Mouse (Mus musculus): ENCODE data around the gene Rsrc1. TPM values are rescaled to one million over a fixed set of nuclear protein-coding genes. Genes with fewer than 3 reads are reported as not detected.

The Rsrc1 gene
- polyA plus RNA-seq, 1 experiment: 57.4 TPM

GRCm38 (mm10) chr3:66976889-66977615 is 4.1 kb upstream of the Rsrc1 start:
- Histone ChIP-seq H3K27me3 (ENCODE audit: control insufficient read depth, insufficient read depth, low read length, poor library complexity, severe bottlenecking) (peaks cover 50% of the 10 kb centered on the region), H3K27ac (ENCODE audit: insufficient read depth, low read length) (no peak overlapping the region), H3K36me3 (ENCODE audit: control insufficient read depth, insufficient read depth, low read length, poor library complexity, severe bottlenecking) (no peaks in the 10 kb centered on the region), H3K4me1 (ENCODE audit: control insufficient read depth, insufficient read depth, low read length) (no peaks in the 10 kb centered on the region), H3K4me3 (ENCODE audit: low read depth, low read length) (no peak overlapping the region), H3K9me3 (replicated peaks; ENCODE audit: control insufficient read depth, insufficient read depth, low read length, poor library complexity, severe bottlenecking) (no peaks in the 10 kb centered on the region), H3K9ac (ENCODE audit: low read depth, poor library complexity, severe bottlenecking) (no peak overlapping the region)
- TF ChIP-seq EP300 (IDR thresholded peaks at IDR 0.05; ENCODE audit: insufficient read depth, low read depth, low read length) (no peak), CTCF (IDR thresholded peaks at IDR 0.05; ENCODE audit: low read depth, low read length) (no peak), POLR2A (IDR thresholded peaks at IDR 0.05; ENCODE audit: insufficient read depth, low read length) (no peak)

GRCm38 (mm10) chr3:66977811-66978456 is 3.3 kb upstream of the Rsrc1 start:
- Histone ChIP-seq H3K9ac (ENCODE audit: low read depth, poor library complexity, severe bottlenecking) (no peak overlapping the region), H3K27me3 (ENCODE audit: control insufficient read depth, insufficient read depth, low read length, poor library complexity, severe bottlenecking) (peaks cover 50% of the 10 kb centered on the region), H3K4me3 (ENCODE audit: low read depth, low read length) (no peak overlapping the region), H3K27ac (ENCODE audit: insufficient read depth, low read length) (no peak overlapping the region), H3K9me3 (replicated peaks; ENCODE audit: control insufficient read depth, insufficient read depth, low read length, poor library complexity, severe bottlenecking) (no peaks in the 10 kb centered on the region), H3K36me3 (ENCODE audit: control insufficient read depth, insufficient read depth, low read length, poor library complexity, severe bottlenecking) (no peaks in the 10 kb centered on the region), H3K4me1 (ENCODE audit: control insufficient read depth, insufficient read depth, low read length) (no peaks in the 10 kb centered on the region)
- TF ChIP-seq POLR2A (IDR thresholded peaks at IDR 0.05; ENCODE audit: insufficient read depth, low read length) (no peak), EP300 (IDR thresholded peaks at IDR 0.05; ENCODE audit: insufficient read depth, low read depth, low read length) (no peak), CTCF (IDR thresholded peaks at IDR 0.05; ENCODE audit: low read depth, low read length) (no peak)

- Histone ChIP-seq H3K27me3 (ENCODE audit: control insufficient read depth, insufficient read depth, low read length, poor library complexity, severe bottlenecking) (peaks cover 45% of the 10 kb centered on the region), H3K9me3 (replicated peaks; ENCODE audit: control insufficient read depth, insufficient read depth, low read length, poor library complexity, severe bottlenecking) (no peaks in the 10 kb centered on the region), H3K4me3 (ENCODE audit: low read depth, low read length) (peak overlapping the region; percentile 14; the same call in 1 of the 2 replicates), H3K9ac (ENCODE audit: low read depth, poor library complexity, severe bottlenecking) (no peak overlapping the region), H3K27ac (ENCODE audit: insufficient read depth, low read length) (no peak overlapping the region), H3K4me1 (ENCODE audit: control insufficient read depth, insufficient read depth, low read length) (no peaks in the 10 kb centered on the region), H3K36me3 (ENCODE audit: control insufficient read depth, insufficient read depth, low read length, poor library complexity, severe bottlenecking) (no peaks in the 10 kb centered on the region)
- TF ChIP-seq POLR2A (IDR thresholded peaks at IDR 0.05; ENCODE audit: insufficient read depth, low read length) (no peak), EP300 (IDR thresholded peaks at IDR 0.05; ENCODE audit: insufficient read depth, low read depth, low read length) (no peak), CTCF (IDR thresholded peaks at IDR 0.05; ENCODE audit: low read depth, low read length) (no peak)
These were observed 2.5 kb upstream of the Rsrc1 start for GRCm38 (mm10) chr3:66978457-66979381.

- Histone ChIP-seq H3K27ac (ENCODE audit: insufficient read depth, low read length) (no peak overlapping the region), H3K27me3 (ENCODE audit: control insufficient read depth, insufficient read depth, low read length, poor library complexity, severe bottlenecking) (peaks cover 44% of the 10 kb centered on the region), H3K9me3 (replicated peaks; ENCODE audit: control insufficient read depth, insufficient read depth, low read length, poor library complexity, severe bottlenecking) (no peaks in the 10 kb centered on the region), H3K4me1 (ENCODE audit: control insufficient read depth, insufficient read depth, low read length) (no peaks in the 10 kb centered on the region), H3K4me3 (ENCODE audit: low read depth, low read length) (no peak overlapping the region), H3K9ac (ENCODE audit: low read depth, poor library complexity, severe bottlenecking) (no peak overlapping the region), H3K36me3 (ENCODE audit: control insufficient read depth, insufficient read depth, low read length, poor library complexity, severe bottlenecking) (no peaks in the 10 kb centered on the region)
- no peak for TF ChIP-seq POLR2A (IDR thresholded peaks at IDR 0.05; ENCODE audit: insufficient read depth, low read length)
- no peak for TF ChIP-seq EP300 (IDR thresholded peaks at IDR 0.05; ENCODE audit: insufficient read depth, low read depth, low read length)
- TF ChIP-seq CTCF (IDR thresholded peaks at IDR 0.05; ENCODE audit: low read depth, low read length): no peak
These were observed 1.7 kb upstream of the Rsrc1 start for GRCm38 (mm10) chr3:66979491-66979890.

- peaks cover 44% of the 10 kb centered on the region for H3K27me3 ChIP-seq (ENCODE audit: control insufficient read depth, insufficient read depth, low read length, poor library complexity, severe bottlenecking)
- no peak for TF ChIP-seq CTCF (IDR thresholded peaks at IDR 0.05; ENCODE audit: low read depth, low read length)
- no peak for TF ChIP-seq POLR2A (IDR thresholded peaks at IDR 0.05; ENCODE audit: insufficient read depth, low read length)
- no peak for TF ChIP-seq EP300 (IDR thresholded peaks at IDR 0.05; ENCODE audit: insufficient read depth, low read depth, low read length)
- H3K4me1 ChIP-seq (ENCODE audit: control insufficient read depth, insufficient read depth, low read length): no peaks in the 10 kb centered on the region
- peak overlapping the region; percentile 57 for H3K9ac ChIP-seq (ENCODE audit: low read depth, poor library complexity, severe bottlenecking)
- H3K9me3 ChIP-seq (replicated peaks; ENCODE audit: control insufficient read depth, insufficient read depth, low read length, poor library complexity, severe bottlenecking): no peaks in the 10 kb centered on the region
- H3K36me3 ChIP-seq (ENCODE audit: control insufficient read depth, insufficient read depth, low read length, poor library complexity, severe bottlenecking): no peaks in the 10 kb centered on the region
- H3K27ac ChIP-seq (ENCODE audit: insufficient read depth, low read length): no peak overlapping the region
- H3K4me3 ChIP-seq (ENCODE audit: low read depth, low read length): peak overlapping the region; percentile 53
These were observed 847 bp upstream of the Rsrc1 start for GRCm38 (mm10) chr3:66980111-66980975.
